Mouse (Mus musculus) CD4-positive, CD25-positive, alpha-beta regulatory T cell, adult 4 months (primary cell): ENCODE results near the gene Cd320. TPM values are rescaled to one million over a fixed set of nuclear protein-coding genes. Genes with fewer than 3 reads are reported as not detected.
A peak's percentile ranks its signal among the peaks of the same experiment; 100 is the strongest.
"Not testable (repeated sequence)": the region's sequence is repeated elsewhere in the genome, so short reads cannot be mapped to it uniquely, and the experiment has no call there.

Experiments used
- ATAC-seq: one replicate; pipeline ENCODE4 v1.8.0; 2017
- polyA plus RNA-seq, 2 experiments: library from polyadenylated mRNA; unstranded; fragments of 100-300 nt; shearing (Covaris generic); gene quantifications; one replicate each; pipeline ENCODE4 v1.2.1; 2017

Gene Cd320
- polyA plus RNA-seq = 10 to 100 TPM; 11.0 to 11.9 TPM

DNA sequence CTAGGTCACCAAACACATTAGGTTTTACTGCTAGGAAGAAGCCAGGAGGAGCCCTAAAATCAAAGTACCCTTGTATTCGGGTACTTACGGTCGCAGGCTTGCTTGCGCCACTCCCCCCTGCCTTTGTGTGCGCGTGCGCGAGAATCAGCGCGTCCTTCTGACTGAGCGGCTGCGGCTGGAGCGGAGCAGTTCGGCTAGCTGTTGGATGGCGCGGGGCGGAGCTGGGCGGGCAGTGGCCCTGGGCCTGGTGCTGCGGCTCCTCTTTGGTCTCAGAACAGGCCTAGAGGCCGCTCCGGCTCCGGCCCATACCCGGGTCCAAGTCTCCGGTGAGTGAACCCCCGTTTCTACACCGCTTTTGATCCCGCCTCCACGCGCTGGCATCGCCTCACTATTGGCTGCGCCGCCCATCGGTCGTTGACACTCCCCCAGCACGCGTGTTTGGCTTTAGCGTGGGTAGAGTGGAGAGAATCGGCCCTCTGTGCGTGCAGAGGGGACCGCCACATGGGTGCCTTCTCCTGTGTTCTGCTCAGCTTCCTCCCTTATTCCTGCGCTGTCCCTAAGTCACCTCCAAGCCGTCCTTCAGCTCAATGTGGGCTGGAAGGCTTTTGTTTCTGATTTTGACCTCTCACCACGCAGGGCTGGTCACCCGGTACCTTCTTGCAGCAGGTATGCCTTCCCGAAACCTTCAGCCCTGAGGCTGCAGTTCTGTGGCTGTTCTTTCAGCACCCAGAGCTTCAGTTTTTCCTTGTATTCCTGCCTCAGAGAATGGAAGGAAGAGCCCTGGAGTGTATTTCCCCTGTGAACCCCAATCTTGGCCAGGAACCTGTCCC lies at the start of gene Cd320:
TSS of gene Cd320 (plus strand) at position 126 of the 830 bp plus-strand sequence.
- ATAC-seq = peak; percentile 96

GRCm38 (mm10) chr17:33798306-33798705 lies 44.6 kb upstream of the Cd320 start:
- ATAC-seq = no peak

GRCm38 (mm10) chr17:33799277-33799676 lies 43.6 kb upstream of the Cd320 start:
- no peak for ATAC-seq

- ATAC-seq = peak; percentile 37
Observed at GRCm38 (mm10) chr17:33802221-33802620, 40.7 kb upstream of the Cd320 start.

GRCm38 (mm10) chr17:33804205-33804604 lies 38.7 kb upstream of the Cd320 start:
- ATAC-seq = no peak

DNA sequence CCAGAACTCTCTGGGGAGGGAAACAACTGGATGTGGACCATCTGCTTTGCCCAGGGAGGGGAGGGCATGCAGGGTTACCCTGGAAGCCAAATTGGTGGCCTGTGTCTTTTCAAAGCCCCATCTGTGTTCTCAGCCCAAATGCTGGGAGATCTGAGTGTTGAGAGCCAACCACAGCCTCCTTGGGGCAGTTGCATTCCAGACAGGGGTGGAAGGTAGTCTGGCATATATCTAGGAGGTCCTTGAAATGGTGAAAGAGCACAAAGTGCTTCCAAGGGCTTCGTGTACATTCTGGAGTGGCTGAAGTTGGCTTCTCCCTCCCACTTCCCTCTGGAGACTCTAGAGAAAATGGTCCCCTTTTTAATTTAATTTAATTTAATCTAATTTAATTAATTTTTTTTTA lies 38.1 kb upstream of the Cd320 start:
- no peak for ATAC-seq

DNA sequence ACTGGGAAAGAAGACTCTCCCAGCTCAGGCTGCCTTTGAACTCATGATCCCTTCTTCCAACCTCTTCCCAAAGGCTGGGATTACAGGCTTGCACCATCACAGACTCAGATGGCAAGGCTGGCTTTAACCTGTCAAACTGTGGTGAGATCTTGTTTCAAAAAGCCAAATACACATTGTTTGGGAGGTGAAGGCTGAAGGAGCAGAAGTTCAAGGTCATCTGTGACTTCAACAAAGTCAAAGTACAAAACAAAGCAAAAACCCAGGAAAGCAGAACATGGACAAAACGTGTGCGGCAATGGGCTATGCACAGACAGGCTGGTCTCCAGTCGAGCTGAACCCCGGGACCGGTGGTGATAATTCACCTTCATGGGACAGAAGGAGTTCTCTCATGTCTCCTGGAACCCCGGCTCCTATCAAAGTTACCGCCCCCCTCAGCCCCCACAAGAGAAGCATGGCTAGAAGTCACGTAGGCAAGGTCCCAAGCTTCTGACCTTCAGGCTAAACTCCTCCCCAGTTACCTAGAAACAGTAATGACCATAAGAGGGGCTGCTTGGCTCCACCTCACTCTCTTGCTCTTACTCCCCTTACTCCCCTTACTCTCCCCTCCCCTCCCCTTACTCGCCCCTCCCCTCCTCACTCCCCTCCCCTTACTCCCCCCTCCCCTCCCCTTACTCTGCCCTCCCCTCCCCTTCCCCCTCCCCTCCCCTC lies 35.6 kb upstream of the Cd320 start:
- no peak for ATAC-seq

DNA sequence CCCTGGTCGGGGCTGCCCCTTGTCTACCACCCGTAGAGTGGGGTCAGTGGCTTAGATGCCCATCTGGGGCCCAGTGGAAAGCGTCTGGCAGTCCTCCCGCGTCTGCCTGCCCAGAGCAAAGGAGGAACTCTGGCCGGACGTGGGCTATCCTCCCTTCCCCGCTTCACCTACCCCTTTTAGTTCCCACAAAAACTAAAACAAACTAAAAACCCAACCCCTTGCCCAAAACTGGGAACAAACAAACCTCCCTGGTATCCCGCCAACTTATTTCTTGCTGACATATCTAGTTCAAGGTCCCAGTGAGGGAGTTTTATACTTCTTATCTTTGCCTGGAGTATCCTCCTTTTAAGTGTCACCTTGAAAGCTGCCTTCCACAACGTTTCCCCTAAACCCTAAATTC lies 34.7 kb upstream of the Cd320 start:
- ATAC-seq = no peak

DNA sequence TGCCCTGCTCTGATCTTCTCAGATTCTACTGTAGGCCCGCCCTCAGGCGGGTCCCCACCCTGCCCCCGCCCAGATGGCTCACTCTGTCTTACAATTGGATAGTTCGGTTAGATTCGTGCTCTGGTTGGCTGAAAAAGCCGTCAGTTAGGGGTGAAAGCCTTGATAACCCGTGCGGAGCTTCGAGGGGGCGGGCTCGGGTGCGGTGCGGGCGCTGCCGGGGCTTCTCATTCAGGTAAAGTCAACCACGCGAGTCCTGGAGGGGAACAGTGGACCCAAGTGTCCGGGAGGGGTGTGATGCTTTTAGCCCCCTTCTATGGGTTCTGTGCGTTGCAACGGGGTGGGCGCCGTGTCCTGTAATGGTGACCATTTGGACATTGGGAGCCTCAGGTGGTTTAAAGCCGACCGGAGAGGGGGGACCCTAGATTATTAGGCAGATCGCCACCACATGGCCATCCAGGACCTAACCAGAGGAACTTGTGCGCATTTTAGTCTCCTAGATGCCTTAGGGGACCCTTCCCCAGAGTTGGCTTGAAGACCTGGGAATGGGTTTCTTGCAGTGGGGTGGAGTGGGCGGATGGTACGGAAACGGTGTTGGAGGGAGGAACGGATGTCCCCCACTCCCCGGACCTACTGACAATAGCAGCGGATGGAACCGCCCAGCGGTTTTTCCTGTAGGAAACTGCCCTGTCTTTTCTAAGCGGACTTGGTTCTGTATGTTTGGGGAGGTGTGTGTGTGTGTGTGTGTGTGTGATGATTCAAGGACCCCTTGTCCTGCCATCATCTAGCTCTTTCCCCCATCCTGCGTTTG lies 32.4 kb upstream of the Cd320 start, which contains the start of gene Kank3:
TSS of gene Kank3 (plus strand) at position 186 of the 808 bp plus-strand sequence.
- peak; percentile 87 for ATAC-seq

DNA sequence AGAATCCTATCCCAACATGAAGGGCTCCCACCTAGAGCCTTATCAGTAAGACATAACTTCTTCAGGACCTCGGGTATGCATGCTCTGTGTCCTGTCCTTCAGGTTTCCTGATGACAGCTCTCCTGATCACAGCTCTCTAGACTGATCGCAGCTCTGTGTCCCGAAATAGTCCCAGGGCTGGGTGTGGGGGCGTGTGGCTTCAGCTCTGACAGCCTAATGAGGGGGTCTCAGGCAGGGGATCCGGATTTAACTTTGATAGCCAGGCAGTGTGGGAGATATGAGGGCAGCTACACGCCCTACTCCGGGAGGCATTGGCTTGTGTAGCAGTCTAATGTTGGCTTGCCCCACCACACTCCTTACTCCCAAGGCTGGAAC lies 31.8 kb upstream of the Cd320 start:
- no peak for ATAC-seq

DNA sequence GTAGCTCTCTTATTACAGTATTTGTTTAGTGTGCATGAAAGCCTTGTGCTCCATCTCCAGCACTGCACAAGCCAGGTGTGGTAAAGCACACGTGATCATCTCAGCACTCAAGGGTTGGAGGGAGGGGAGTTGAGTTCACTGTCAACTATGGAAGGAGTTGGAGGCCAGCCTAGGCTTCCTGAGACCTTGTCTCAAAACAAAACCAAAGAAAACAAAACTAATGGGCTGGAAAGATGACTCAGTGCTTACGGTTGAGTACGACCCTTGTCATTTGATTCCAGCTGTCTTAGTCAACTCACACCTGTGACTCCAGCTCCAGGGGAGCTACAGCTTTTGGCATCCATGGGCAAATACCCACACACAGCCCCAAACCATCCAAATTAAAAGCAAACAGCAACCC lies 30.4 kb upstream of the Cd320 start:
- no peak for ATAC-seq

DNA sequence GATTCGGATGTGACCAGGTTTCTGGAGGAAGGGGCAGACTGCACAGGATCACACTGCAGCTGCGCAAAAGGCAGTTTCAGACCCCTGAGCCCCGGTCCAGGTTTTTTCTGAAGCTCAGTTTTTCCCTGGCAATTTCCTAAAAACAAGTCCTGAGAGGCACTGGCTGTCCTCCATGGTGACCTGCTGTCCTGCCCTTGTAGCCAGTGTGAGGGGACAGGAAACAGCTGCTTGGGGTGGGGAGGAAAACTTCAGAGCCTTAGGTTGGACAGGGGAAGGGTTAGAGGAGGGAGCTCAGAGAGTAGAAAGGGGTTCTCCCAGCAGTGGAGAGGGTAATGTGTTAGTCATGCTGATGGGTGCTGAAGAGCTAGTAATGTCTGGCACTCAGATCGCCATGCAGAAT lies 29.9 kb upstream of the Cd320 start:
- ATAC-seq = no peak

DNA sequence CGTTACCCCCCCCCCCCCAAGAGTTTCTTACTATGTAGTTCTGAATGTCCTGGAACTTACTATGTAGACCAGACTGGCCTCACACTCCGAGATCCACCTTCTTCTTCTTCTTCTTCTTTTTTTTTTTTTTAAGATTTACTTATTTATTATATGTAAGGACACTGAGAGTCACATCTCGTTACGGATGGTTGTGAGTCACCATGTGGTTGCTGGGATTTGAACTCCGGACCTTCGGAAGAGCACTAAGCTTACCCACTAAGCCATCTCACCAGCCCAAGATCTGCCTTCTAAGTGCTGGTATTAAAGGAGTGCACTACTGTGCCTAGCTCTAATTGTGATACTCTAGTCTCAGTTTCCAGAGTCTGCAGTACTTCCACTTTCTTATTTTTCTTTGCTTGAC lies 27.5 kb upstream of the Cd320 start:
- ATAC-seq = no peak

GRCm38 (mm10) chr17:33816612-33817011 lies 26.3 kb upstream of the Cd320 start:
- ATAC-seq = no peak

- peak; percentile 90 for ATAC-seq
Observed at GRCm38 (mm10) chr17:33817184-33817968, 25.5 kb upstream of the Cd320 start.

DNA sequence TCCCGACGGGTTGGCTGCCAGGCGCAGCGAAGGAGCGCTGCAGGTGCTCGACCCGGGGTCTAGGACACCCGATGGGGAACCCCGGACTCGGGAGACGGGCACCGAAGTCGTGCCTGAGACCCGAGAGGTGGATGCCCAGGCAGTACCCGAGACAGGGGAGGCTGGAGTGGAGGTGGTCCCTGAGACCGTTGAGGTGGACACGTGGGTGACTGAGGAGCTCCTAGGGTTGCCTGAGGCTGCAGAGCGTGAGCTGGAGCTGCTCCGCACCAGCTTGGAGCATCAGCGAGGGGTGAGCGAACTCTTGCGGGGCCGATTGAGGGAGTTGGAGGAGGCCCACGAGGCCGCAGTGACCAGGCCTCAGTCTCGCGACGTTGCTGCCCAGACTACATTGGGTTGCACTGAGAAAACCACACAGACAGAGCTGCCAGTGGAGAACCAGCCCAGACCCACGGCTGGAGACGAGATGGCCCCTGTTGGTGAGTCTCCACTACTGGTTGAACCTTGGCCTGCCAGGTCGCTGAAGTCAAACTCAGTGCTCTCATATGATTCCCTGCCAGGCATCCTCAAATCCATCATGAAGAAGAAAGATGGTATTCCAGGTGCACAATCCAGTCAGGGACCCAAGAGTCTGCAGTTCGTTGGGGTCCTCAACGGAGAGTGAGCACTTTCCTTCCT lies 24.8 kb upstream of the Cd320 start:
- ATAC-seq = peak; percentile 16

- ATAC-seq = no peak
Observed at GRCm38 (mm10) chr17:33822436-33822959, 20.4 kb upstream of the Cd320 start.

- not testable (repeated sequence) for ATAC-seq
Observed at GRCm38 (mm10) chr17:33823171-33823570, 19.7 kb upstream of the Cd320 start.

DNA sequence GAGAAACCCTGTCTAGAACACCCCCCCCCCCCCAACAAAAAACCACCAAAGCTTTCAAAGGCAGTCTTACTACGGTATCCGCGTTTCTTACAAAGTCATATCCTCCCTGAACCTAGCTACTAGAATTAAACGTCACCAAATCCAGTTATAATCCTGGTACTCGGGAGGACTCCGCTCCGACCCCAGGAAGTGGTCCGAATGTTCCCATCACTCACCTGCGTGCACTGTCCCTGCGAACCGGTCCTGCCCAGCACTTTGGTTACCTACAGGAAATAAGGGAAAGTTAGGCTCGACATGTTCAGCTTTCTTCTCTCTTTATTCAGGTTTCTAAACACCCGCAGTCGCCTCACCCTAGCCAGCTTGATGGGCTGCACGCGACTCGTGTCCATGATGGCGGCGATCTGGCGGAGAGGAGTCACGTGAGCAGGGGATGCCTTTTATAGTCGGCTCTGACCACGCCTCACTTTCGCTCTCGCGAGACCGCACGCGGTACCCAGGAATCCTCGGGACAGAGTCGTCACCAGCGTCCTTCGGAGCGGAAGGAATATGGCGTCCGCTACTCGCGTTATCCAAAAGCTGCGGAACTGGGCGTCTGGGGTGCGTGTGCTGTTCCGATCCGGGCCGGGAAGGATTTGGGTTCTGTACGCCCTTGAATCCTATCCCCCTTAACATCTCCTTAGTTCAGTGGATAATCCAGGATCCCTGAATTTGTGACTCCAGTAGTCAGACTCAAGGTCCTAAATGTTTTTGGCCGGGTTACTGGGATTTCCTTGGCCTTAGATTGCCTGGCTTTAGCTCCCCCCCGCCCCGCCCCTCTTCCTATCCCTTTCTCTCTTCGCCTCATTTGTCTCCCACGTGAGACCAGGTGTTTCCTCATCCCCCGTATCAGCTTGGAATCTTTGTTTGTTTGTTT lies 18.6 kb upstream of the Cd320 start, which contains the start of the genes Rps28 and Ndufa7:
TSS of gene Rps28 (minus strand) at position 479 of the 913 bp plus-strand sequence.
TSS of gene Ndufa7 (plus strand) at position 489 of the 913 bp plus-strand sequence.
- ATAC-seq = peak; percentile 98

GRCm38 (mm10) chr17:33824997-33825330 lies 17.9 kb upstream of the Cd320 start:
- ATAC-seq = not testable (repeated sequence)
